Mouse (Mus musculus): ENCODE data around the gene Timm50.

Gene Timm50

GRCm38 (mm10) chr7:28268042-28268531 is 43.8 kb downstream of the Timm50 start:
- peak; percentile 77 to 79 for DNase-seq

DNA sequence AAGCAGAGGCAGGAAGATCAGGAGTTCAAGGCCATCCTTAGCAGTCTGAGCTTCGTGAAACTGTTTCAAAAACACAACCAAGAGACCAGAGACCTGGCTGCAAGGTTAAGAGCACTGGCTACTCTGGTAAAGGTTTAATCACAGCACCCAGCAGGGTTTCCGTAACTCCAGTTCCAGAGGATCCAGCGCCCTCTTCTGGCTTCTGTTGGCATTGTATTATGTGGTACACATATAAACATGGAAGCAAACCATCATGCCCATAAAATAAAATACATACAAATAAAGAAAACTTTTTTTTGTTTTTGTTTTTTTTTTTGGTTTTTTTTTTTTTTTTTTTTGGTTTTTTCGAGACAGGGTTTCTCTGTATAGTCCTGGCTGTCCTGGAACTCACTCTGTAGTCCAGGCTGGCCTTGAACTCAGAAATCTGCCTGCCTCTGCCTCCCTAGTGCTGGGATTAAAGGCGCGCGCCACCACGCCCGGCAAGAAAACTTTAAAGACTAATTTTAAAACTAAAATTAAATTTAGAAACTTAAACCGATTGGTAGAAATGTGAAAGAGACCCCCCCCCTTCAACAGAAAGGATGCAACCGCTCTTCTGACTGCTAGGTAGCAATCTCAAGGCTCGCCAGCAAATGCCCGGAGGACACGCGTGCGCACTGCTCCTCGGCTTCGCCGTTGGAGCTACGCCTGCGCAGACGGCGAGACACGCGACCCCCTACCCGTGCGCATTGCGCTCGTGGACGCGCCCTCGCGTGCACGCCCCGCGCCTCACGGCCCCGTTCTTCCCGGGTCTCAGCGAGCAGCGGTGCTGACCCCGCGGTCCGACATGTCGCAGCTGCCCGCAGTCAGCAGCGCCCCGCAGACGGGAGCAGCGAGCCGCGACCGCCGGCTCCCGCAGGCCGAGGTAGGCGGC is 44.5 kb downstream of the Timm50 start, which contains the start of gene Eid2:
Gene Eid2 (plus strand): TSS at position 753 of the 913 bp plus-strand sequence.
- peak; percentile 97 to 98 for DNase-seq

- no peak for DNase-seq
Observed at GRCm38 (mm10) chr7:28265391-28265790, 46.5 kb downstream of the Timm50 start.

GRCm38 (mm10) chr7:28263786-28264185 is 48.1 kb downstream of the Timm50 start:
- DNase-seq: peak in 1 of 2 experiments; percentile 50

- DNase-seq: no peak
Observed at GRCm38 (mm10) chr7:28262861-28263260, 49.0 kb downstream of the Timm50 start.

Measured in cerebellum, postnatal 10 days (tissue).